Mouse (Mus musculus) cortical plate, adult 2 months (tissue): ENCODE data around the gene Olfr1022. TPM values are rescaled to one million over a fixed set of nuclear protein-coding genes. Genes with fewer than 3 reads are reported as not detected.

Experiments
- H3K27ac ChIP-seq: fragments of 200-500 bp; 2 replicates; pipeline ENCODE4 v1.5.1; 2012; ENCODE audit warnings: low read length, control low read depth, inconsistent platforms; ENCODE audit not compliant: insufficient read depth
- H3K4me1 ChIP-seq: fragments of 200-500 bp; 2 replicates; pipeline ENCODE4 v1.6.1; 2011; ENCODE audit warnings: low read length; ENCODE audit not compliant: control insufficient read depth, insufficient read depth
- H3K4me3 ChIP-seq: fragments of 200-500 bp; 2 replicates; pipeline ENCODE4 v1.5.1; 2011; ENCODE audit warnings: mild to moderate bottlenecking, low read length, control low read depth; ENCODE audit not compliant: insufficient read depth
- CTCF ChIP-seq: fragments of 200-500 bp; IDR thresholded peaks from 2 replicates; pipeline ENCODE4 v1.5.1; 2011; ENCODE audit warnings: mild to moderate bottlenecking, control low read depth, low read length; ENCODE audit not compliant: insufficient read depth; ENCODE audit errors: extremely low read depth
- POLR2A ChIP-seq: fragments of 200-500 bp; IDR thresholded peaks from 2 replicates; pipeline ENCODE4 v1.6.1; 2011; ENCODE audit warnings: mild to moderate bottlenecking, low read length, control low read depth; ENCODE audit not compliant: insufficient read depth; ENCODE audit errors: extremely low read depth
- polyA plus RNA-seq: library from polyadenylated mRNA; depleted of rRNA; stranded (reverse); fragments of >200 nt; gene quantifications from 2 replicates; pipeline ENCODE4 v1.2.3, GENCODE M21; 2012; rRNA removed

Olfr1022 gene
- polyA plus RNA-seq: not detected in 2 replicates

DNA sequence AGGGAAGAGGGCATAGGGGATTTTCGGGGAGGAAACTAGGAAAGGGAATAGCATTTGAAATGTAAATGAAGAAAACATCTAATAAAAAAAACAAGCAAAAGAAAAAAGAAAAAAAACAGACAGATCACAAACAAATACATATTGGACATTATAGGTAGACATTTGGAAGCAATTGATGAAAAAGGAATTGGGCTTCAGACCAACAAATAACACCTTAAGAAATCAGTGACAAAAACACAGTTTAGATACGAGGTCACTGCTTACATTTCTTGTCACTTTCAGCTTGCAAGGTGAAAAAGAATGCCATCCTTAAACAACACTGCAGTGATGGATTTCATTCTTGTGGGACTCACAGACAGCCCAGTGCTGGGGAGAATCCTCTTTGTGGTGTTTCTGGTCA lies at the start of gene Olfr1022:
Gene Olfr1022 (plus strand): TSS at position 301 of the 400 bp plus-strand sequence.
- no peaks in the 10 kb centered on the region for H3K4me1 ChIP-seq
- no peak for TF ChIP-seq POLR2A
- TF ChIP-seq CTCF: no peak

DNA sequence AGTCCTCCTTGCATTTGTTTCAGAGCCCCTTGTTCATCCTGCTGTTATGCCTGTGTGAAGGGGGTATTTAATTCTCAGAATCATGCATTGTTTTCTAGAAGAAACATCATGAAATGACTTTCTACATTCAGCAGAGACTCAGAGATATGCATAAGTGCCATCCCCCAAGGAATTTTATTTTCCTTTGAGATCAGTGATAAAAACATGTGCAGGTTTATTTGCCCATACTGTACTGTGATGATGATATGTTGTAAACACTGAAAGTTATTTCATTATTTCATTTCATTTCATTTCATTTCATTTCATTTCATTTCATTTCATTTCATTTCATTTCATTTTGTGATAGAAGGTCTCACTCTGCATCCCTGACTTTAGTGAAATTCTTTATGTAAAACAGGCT lies 23.0 kb upstream of the Olfr1022 start, which contains the start of gene Olfr1019:
Gene Olfr1019 (minus strand): TSS at position 101 of the 400 bp plus-strand sequence.
- TF ChIP-seq CTCF (no peak), POLR2A (no peak)
- Histone ChIP-seq H3K27ac (no peak within 1 kb of the TSS), H3K4me1 (no peaks in the 10 kb centered on the region), H3K4me3 (no peak within 1 kb of the TSS)

More for the DNA sequence above, at the start of gene Olfr1022:
- H3K27ac ChIP-seq: no peak within 1 kb of the TSS
- H3K4me3 ChIP-seq: no peak within 1 kb of the TSS

DNA sequence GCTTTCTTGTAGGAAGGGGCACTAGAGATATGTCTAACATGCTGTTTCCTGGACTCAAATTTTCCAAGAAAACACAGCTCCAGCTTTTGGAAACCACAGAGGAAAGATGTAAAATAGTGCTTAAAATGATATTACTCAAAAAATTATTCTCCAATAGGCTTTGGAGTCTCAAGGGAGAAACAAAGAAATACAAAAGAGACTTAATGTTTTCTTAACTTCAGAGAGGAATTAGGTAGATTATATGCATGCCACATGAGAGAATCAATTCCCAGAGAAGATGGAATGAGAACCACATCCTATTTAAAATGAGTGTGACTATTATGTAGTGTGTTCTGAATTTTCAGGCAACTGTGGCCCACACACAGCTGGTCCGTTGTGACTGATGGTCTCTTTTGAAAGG lies 21.7 kb upstream of the Olfr1022 start, which contains the start of gene Olfr1020:
Gene Olfr1020 (plus strand): TSS at position 301 of the 400 bp plus-strand sequence.
- Histone ChIP-seq H3K27ac (no peak within 1 kb of the TSS), H3K4me3 (no peak within 1 kb of the TSS), H3K4me1 (no peaks in the 10 kb centered on the region)
- TF ChIP-seq POLR2A (no peak), CTCF (no peak)

DNA sequence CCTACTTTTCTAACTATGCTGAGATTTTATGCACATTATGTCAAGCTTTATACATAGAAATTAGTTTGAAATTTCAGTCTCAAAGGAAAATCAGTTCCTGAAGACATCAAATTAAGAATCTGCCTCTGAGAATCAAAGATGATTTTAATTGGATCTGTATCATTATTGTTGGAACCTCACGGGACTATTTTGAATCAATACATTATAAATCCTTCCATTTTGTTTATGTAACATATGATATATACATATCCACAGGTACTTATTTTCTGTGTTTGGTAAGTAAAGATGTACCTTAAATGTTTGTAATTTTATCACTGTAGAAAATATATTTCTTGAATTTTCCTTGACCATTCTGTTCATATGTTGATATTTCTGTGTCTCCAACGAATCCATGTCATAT lies 16.9 kb downstream of the Olfr1022 start, which contains the start of gene Olfr1023:
Gene Olfr1023 (plus strand): TSS at position 301 of the 400 bp plus-strand sequence.
- Histone ChIP-seq H3K4me1 (no peaks in the 10 kb centered on the region), H3K27ac (no peak within 1 kb of the TSS), H3K4me3 (no peak within 1 kb of the TSS)
- TF ChIP-seq POLR2A (no peak), CTCF (no peak)

DNA sequence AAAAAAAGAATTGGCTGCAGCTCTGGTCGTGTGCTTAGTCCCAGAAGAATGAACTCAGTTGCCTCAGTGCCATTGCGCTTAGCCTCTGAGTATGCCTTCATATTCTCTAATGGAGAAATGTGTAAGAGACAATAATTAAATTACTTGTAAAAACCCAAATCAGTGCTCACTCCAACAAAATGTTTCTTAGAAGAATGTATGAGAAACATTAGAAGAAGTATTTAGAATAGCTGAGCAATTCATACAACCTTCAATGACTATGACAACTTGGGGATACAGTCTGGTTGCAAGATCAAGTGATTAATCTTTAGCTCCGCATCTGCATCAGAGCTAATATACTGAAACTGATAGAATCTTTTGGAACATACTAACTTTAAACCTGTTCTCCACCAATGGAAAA lies 36.6 kb downstream of the Olfr1022 start, which contains the start of gene Olfr1024:
Gene Olfr1024 (minus strand): TSS at position 101 of the 400 bp plus-strand sequence.
- Histone ChIP-seq H3K27ac (no peak within 1 kb of the TSS), H3K4me3 (no peak within 1 kb of the TSS), H3K4me1 (no peaks in the 10 kb centered on the region)
- TF ChIP-seq POLR2A (no peak), CTCF (no peak)

DNA sequence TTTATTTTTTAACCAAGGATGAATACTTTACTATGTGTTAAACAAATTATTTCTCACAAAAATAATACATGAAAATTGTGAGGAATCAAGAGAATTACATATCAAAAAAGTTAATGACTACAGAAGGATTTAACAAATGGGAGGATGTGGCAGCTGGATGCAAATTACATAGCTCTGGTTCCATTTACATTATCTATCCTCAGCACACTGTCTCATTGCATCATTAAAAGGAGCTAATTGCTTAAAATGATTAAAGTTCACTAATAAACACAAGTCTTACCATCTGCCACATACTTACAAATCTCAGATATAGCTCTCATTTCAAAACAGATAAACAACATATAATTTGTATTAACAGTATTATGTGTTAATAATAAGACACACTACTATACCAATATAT lies 44.8 kb downstream of the Olfr1022 start:
- H3K27ac ChIP-seq: no peak overlapping the region

DNA sequence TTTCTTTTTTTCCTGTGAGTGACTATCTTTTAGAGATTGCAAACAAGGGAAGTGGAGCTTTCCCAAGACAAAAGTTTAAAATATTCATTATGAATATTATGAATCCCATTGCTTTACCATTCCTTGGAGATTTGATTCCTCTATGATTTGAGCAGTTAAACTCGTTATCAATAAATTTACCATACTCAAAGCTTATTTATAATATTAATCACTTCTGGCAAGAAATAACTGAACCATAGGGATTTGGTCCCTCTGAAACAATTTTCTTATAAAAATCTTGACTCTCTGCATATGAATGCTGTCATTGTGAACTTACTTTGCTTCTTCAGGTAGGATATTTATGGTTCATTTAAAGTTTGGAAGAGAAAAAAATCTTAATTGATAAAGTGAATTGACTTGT lies 46.5 kb downstream of the Olfr1022 start, which contains the start of gene Olfr1025-ps1:
Gene Olfr1025-ps1 (plus strand): TSS at position 301 of the 400 bp plus-strand sequence.
- TF ChIP-seq POLR2A (no peak), CTCF (no peak)
- Histone ChIP-seq H3K27ac (no peak within 1 kb of the TSS), H3K4me1 (no peaks in the 10 kb centered on the region), H3K4me3 (no peak within 1 kb of the TSS)

More for the DNA sequence above, 44.8 kb downstream of the Olfr1022 start:
- H3K4me1 ChIP-seq: no peaks in the 10 kb centered on the region
- H3K4me3 ChIP-seq: no peak overlapping the region
- TF ChIP-seq POLR2A: no peak
- TF ChIP-seq CTCF: no peak

Other genes with a start within 250 kb of the Olfr1022 start
- not detected in 2 replicates for gene Olfr1002, start 217.9 kb upstream of the Olfr1022 start, polyA plus RNA-seq
- not detected in 2 replicates for gene Olfr154, start 204.1 kb upstream of the Olfr1022 start, polyA plus RNA-seq
- gene Olfr1006, start 189.8 kb upstream of the Olfr1022 start, polyA plus RNA-seq: not detected in 2 replicates
- gene Olfr1008, start 179.2 kb upstream of the Olfr1022 start, polyA plus RNA-seq: not detected in 2 replicates
- gene Olfr1009, start 153.2 kb upstream of the Olfr1022 start, polyA plus RNA-seq: not detected in 2 replicates
- not detected in 2 replicates for gene Olfr1012, start 105.8 kb upstream of the Olfr1022 start, polyA plus RNA-seq
- not detected in 2 replicates for gene Olfr1013, start 101.5 kb upstream of the Olfr1022 start, polyA plus RNA-seq
- not detected in 2 replicates for gene Olfr1014, start 95.9 kb upstream of the Olfr1022 start, polyA plus RNA-seq
- gene Olfr1015, start 86.6 kb upstream of the Olfr1022 start, polyA plus RNA-seq: not detected in 2 replicates
- gene Olfr1016, start 66.0 kb upstream of the Olfr1022 start, polyA plus RNA-seq: not detected in 2 replicates
- not detected in 2 replicates for gene Olfr1018, start 50.1 kb upstream of the Olfr1022 start, polyA plus RNA-seq
- not detected in 2 replicates for gene Olfr1019, start 23.1 kb upstream of the Olfr1022 start, polyA plus RNA-seq
- not detected in 2 replicates for gene Olfr1020, start 21.6 kb upstream of the Olfr1022 start, polyA plus RNA-seq
- not detected in 2 replicates for gene Olfr1023, start 17.0 kb downstream of the Olfr1022 start, polyA plus RNA-seq
- not detected in 2 replicates for gene Olfr1024, start 36.5 kb downstream of the Olfr1022 start, polyA plus RNA-seq
- gene Olfr1025-ps1, start 46.6 kb downstream of the Olfr1022 start, polyA plus RNA-seq: not detected in 2 replicates
- not detected in 2 replicates for gene Olfr1026, start 53.0 kb downstream of the Olfr1022 start, polyA plus RNA-seq
- not detected in 2 replicates for gene Olfr1028, start 81.8 kb downstream of the Olfr1022 start, polyA plus RNA-seq
- 0.06 TPM in 1 of 2 replicates, not detected in the other for gene Olfr1029, start 105.3 kb downstream of the Olfr1022 start, polyA plus RNA-seq
- gene Olfr1030, start 110.7 kb downstream of the Olfr1022 start, polyA plus RNA-seq: not detected in 2 replicates
- not detected in 2 replicates for gene Olfr1031, start 121.7 kb downstream of the Olfr1022 start, polyA plus RNA-seq
- gene Olfr1032, start 136.9 kb downstream of the Olfr1022 start, polyA plus RNA-seq: not detected in 2 replicates
- gene Olfr1033, start 152.0 kb downstream of the Olfr1022 start, polyA plus RNA-seq: 0.13 and 0.17 TPM in 2 replicates
- 0.02 TPM in 1 of 2 replicates, not detected in the other for gene Olfr1034, start 177.3 kb downstream of the Olfr1022 start, polyA plus RNA-seq
- not detected in 2 replicates for gene Olfr1036, start 205.4 kb downstream of the Olfr1022 start, polyA plus RNA-seq
- not detected in 2 replicates for gene Olfr1037, start 218.8 kb downstream of the Olfr1022 start, polyA plus RNA-seq